Mouse (Mus musculus) layer of hippocampus, adult 9-11 months (tissue): Measurements from ENCODE around the gene 1700007K13Rik.
"Not testable (repeated sequence)": the region's sequence is repeated elsewhere in the genome, so short reads cannot be mapped to it uniquely, and the experiment has no call there.

ENCODE experiments used
- DNase-seq: peaks from one replicate; pipeline ENCODE4 v3.0.0; 2022

The 1700007K13Rik gene

GRCm38 (mm10) chr2:28465836-28466518, at the start of gene 1700007K13Rik:
1700007K13Rik (minus strand) TSS chr2:28466332.
- DNase-seq = peak; percentile 69

DNA sequence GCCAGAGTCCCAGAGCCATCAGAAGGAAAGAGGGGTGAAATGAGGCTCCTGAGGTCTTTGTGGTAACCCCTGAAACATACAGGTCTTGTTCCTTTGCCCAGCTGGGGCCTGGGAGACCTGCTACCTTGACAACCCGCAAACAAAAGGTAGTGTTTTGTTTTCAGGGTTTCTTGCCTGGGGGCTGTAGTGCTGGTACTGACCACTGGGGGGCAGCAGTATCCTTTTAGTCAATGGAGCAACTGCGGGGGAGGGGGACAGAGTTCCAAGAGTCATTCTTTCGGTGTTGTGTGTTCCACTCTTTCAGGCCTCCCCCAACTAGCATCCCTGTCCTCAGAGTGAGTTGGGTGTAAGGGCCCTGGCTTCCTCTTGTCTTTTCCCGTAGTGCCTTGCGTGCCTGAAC, 48.4 kb upstream of the 1700007K13Rik start:
- peak; percentile 78 for DNase-seq

DNA sequence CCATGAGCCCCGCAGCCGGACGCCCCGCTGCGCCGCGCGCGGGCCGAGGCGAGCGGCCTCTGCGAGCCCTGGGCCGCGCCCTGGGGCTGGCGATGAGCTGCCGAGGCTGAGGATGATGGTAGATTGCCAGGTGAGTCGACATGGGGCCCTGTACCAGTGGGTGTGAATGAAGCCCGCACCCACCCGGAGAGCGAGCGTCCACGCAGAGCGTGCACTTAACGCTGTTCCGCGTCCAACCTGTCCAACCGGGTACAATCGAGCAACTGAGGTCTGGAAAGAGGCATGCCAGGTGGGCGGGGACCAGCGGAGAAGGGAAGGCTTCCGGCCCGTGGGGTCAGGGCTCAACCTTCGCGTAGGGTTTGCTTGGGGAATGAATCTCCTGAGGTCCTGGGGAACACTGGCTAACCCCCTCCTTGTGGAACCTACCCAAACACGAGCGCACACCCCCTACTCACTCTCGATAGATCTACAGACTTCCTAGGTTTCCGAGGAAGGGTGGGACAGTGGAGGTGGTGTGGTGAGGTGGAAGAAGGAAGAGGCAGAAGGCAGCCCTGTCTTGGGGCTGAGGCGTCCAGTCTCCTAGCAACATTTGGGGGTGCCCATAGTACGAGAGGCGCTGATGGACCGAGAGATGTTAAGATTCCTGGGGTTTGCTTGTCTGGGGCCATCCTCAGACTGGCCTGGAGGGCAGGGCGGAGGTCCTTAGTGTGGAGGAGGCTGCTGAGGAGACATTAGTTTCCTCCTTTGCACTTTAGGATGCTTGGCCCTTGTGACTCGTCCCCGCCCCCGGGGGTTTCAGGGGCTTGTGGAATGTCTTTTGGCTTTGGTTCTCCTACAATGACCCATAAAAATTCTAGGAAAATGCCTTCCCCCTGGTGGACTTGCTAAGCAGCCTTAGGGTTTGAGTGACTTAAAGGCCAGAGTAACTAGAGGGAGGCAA, 47.6 kb upstream of the 1700007K13Rik start:
- DNase-seq = peak; percentile 3

- DNase-seq = no peak
These were observed 46.8 kb upstream of the 1700007K13Rik start, which contains the start of gene Ralgds for GRCm38 (mm10) chr2:28512798-28513401. Ralgds (plus strand) TSS chr2:28513125.

DNA sequence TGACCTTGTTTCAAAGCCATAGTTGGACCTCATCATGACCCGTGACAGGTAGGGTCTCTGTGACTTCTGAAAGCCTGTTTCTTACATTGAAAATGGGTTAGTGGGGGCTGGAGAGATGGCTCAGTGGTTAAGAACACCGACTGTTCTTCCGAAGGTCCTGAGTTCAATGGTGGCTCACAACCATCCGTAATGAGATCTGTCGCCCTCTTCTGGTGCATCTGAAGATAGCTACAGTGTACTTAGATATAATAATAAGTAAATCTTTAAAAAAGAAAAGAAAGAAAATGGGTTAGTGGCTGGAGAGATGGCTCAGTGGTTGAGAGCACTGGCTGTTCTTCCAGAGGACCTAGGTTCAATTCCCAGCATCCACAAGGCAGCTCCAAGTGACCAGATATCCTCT, 45.5 kb upstream of the 1700007K13Rik start:
- DNase-seq = not testable (repeated sequence)

- no peak for DNase-seq
These were observed 40.2 kb upstream of the 1700007K13Rik start for GRCm38 (mm10) chr2:28506291-28506690.

GRCm38 (mm10) chr2:28505795-28506194, 39.7 kb upstream of the 1700007K13Rik start, which contains the start of gene Gm10134:
Gm10134 (plus strand) TSS chr2:28506095.
- no peak for DNase-seq

DNA sequence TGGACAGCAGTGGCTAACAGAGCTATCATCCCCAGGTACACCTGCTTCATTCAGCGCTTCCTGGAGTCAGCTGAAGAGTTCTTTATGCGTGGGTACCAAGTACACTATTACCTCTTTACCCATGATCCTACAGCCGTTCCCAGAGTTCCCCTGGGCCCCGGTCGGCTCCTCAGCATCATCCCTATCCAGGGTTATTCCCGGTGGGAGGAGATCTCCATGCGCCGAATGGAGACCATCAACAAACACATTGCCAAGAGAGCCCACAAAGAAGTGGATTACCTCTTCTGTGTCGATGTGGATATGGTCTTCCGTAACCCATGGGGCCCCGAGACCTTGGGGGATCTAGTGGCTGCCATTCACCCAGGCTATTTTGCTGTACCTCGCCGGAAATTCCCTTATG, 38.5 kb upstream of the 1700007K13Rik start:
- DNase-seq = no peak

DNA sequence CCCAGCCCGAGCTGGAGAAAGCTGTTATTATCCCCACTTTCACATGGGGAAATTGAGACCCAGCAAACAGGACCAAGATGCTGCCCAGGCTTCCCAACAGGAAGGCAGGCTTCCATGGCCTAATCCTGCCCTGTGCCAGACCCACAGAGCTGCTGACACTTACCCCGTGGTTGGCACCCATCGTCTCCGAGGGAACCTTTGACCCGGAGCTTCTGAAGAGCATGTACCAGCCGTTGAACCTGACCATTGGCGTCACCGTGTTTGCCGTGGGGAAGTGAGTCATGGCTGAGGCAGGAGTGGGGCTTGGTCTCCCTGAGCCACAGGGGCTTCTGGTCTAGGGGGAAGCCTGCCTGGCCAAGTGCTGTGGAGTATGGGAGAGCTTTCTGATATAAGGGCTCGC, 36.9 kb upstream of the 1700007K13Rik start:
- DNase-seq = no peak

- no peak for DNase-seq
These were observed 32.3 kb upstream of the 1700007K13Rik start for GRCm38 (mm10) chr2:28498431-28498830.

GRCm38 (mm10) chr2:28497561-28497960, 31.4 kb upstream of the 1700007K13Rik start:
- DNase-seq = no peak

DNA sequence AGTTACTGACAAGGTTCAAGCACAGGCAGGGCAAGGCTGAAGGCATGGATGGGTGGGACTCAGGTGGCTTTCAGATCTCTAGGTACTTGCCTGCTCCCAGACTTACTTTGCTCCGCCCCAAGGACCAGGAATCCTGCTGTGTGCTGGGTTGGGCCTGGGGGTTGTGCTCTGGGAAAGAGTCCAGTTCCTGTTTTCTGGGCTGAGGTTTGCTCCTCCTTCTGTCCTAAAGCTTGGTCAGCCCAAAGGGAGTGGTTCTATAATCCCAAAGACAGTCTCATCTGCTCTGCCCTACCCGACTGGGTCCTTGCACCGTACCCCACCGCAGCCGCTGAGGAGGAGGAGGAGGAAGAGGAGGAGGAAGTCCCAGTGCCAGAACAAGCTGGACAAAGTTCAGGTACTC, 30.5 kb upstream of the 1700007K13Rik start, which contains the start of gene Gbgt1:
Gene Gbgt1 (plus strand): TSS at position 221 of the 400 bp plus-strand sequence.
- no peak for DNase-seq

- DNase-seq = no peak
These were observed 29.9 kb upstream of the 1700007K13Rik start for GRCm38 (mm10) chr2:28495801-28496595.

DNA sequence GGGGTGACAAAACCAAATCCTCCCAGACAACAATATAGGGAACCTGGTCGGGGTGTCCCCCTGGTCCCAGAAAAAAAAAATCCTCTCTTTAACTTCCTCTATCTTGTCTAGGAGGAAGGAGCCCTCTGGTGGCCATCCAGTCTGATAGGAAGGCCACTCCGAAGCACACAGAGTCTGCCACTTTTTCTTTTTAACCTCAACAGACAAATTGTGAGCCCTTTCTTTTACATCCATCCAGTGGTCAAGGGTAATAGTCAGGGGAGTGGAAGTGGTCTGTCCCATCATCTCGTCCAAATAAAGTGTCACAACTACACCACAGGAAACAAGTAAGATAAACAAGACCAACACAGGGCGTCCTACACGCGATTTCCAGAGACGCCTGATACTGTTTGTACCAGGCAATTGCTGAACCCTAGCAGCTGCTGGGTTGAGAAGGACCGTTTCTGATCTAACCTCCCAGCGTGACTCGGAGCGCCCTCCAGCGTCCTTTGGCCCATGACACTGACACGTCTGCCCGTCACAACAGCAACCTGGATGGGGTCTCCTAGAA, 29.1 kb upstream of the 1700007K13Rik start:
- peak; percentile 64 for DNase-seq

- DNase-seq = no peak
These were observed 28.4 kb upstream of the 1700007K13Rik start for GRCm38 (mm10) chr2:28494521-28494920.

DNA sequence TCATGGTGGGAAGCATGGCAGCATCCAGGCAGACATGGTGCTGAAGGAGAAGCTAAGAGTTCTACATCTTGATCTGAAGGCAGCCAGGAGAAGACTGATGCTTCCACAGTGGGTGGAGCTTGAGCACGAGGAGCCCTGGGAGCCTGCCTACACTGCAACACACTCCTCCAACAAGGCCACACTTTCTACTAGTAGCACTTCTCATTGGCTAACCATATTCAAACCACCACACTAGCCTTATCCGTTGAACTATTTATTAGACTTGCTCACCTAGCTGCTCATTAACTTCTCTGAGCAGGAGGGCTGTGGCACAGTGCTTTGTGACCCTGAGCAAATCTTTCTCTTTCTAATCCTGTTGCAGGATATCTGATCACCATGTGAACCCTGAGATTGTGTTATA, 17.7 kb upstream of the 1700007K13Rik start:
- DNase-seq = no peak

DNA sequence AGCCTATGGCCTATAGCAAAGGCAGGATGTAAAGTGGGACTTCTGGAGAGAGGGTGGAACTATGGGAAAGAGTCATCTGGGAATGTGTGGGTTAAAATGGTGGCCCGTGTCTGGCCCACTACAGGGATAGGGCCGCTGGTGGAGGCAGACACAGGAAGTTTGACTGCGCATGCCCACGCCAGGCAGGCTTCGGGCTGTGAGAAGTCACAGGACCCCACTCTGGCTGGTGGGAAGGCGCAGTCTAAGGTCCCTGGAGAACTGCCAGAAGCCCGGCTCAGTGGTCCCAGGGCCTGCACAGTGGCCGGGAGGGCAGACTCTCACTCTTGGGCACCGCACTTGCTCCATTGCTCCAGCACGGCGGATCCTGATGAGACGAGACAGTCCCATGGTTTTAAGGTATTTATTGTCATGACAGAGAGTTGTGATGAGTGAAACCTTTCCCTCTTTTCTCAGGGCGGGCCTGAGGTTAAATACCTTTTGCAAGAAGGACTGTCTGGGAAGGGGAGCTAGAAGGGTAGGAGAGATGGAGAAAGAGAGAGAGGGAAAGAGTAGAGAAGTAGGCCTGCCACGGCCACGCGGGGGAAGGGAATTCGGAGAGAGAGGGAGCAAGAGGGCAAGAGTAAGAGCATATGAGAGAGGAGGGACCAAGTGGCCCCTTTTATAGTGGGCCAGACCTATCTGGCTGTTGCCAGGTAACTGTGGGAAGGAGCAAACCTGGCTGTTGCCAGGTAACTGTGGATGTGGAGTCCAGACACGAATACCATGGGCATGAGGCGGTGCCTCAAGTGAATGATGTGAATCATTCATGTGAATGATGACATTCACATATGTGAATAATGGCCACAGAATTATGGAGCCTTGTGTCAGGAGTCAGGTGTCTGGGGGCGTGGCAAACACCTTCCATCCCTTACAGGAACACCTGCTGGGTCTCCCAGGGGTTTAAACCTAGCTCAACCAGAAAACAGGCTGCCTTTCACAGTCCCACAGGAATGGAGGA, 13.4 kb upstream of the 1700007K13Rik start:
- DNase-seq = peak; percentile 55

GRCm38 (mm10) chr2:28477993-28478392, 11.9 kb upstream of the 1700007K13Rik start:
- not testable (repeated sequence) for DNase-seq

- not testable (repeated sequence) for DNase-seq
These were observed 5.9 kb upstream of the 1700007K13Rik start for GRCm38 (mm10) chr2:28472011-28472410.

DNA sequence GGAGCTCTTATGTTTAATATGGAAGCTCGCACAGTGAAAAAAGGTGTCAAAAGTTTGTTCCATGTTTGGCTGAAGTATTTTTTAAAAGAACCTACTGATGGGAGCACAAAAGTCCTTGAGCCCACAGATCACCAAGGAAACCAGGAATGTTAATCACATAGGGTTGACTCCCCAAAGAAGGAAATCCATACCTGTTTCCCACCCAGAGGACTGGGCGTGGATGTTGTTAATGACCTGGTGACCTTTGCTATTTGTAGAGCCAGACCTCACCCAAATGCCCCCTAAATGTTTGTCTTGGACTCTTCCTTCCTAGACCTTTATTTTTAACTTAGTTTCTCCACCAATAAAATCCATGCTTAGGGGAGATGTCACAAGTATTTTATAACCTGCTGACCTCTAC, 4.5 kb upstream of the 1700007K13Rik start:
- no peak for DNase-seq

DNA sequence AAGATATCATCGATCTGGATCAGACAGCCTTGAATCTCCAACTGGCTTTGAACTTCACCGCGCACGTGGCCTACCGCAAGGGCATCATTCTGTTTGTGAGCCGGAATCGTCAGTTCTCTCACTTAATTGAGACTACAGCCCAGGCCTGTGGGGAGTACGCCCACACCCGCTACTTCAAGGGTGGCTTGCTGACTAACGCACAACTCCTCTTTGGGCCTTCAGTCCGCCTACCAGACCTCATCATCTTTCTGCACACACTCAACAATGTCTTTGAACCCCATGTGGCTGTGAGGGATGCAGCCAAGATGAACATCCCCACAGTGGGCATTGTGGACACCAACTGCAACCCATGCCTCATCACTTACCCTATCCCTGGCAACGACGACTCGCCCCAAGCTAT, 3.3 kb upstream of the 1700007K13Rik start:
- no peak for DNase-seq
